Mouse (Mus musculus) liver, adult 2 months (tissue): ENCODE data around the gene Gucy2d.

ENCODE experiments used
- CTCF ChIP-seq: fragments of 200-500 bp; IDR thresholded peaks from 2 replicates; pipeline ENCODE4 v1.5.1; 2011; ENCODE audit warnings: low read depth, low read length, control low read depth
- POLR2A ChIP-seq: fragments of 200-500 bp; IDR thresholded peaks from 2 replicates; pipeline ENCODE4 v1.6.1; 2011; ENCODE audit warnings: low read length, control low read depth; ENCODE audit not compliant: insufficient read depth; ENCODE audit errors: extremely low read depth

DNA sequence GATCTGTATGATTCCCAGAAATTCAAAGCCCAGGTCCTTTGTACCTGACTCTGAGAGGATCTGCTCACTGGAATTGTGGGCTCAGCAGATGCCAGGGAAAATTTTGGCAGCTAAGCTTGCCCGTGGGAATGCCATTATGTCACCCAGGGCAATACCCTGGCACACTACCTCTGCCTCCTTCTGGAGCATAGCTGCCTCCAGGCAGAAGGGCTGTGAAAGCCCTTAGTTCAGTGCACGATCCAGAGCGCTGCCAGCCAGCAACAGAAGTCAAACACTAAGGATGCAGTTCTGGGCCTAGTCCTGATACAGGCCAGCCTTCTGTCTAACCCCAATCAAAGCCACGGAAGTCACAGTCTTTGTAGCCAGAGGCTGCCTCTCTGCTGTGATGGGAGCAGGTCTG, 36.2 kb upstream of the Gucy2d start:
- TF ChIP-seq POLR2A = no peak
- no peak for TF ChIP-seq CTCF
